Mouse (Mus musculus) brain, embryonic 18.5 days (tissue): ENCODE data around the gene Zglp1.

Experiments
- DNase-seq: peaks from one replicate; pipeline ENCODE4 v3.0.0-alpha.2; 2012; ENCODE audit warnings: low read depth, low spot score

Zglp1 gene

GRCm38 (mm10) chr9:21067006-21067684 is at the start of gene Zglp1:
Gene Zglp1 (minus strand): TSS chr9:21067093.
- DNase-seq = no peak

DNA sequence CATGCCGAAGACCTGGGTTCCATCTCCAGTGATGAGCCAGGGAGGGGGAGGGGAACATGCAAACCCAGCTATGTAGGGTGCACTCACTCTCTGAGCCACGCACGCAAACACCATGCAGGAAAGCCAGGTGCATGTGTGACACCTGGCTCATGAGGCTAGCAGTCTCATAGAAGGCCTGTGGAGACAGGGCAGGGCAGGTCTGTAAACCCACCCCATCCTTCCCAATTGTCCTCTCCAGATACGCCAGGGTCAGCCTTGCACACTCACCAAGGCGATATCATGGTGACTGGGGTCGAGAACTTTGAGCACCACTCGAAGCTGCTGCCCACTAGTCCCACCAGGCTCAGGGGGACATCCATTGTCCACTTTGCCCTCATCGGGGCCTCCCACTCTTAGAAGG is 48.2 kb upstream of the Zglp1 start:
- no peak for DNase-seq

- DNase-seq = no peak
Observed at GRCm38 (mm10) chr9:21114190-21114589, 47.3 kb upstream of the Zglp1 start.

DNA sequence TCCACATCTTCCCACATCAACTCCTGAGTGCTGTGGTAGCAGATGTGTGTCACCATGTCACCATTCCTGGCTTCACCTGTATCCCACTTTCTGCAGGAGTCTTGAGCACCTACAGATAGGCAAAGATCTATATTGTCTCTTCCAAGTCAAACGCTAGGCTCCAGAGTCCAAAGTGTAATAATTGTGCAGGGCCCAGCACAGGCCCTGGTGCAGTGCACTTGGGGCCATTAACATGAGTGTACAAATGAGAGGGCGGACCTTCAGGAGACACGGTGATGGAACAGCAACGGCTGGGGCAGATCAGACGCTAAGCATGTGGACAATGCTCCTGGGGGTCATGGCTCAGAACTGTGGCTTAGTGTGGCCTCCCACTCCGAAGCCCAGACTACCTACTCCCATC is 46.9 kb upstream of the Zglp1 start:
- no peak for DNase-seq

GRCm38 (mm10) chr9:21107607-21108237 is 40.8 kb upstream of the Zglp1 start:
- DNase-seq = no peak

GRCm38 (mm10) chr9:21105760-21106564 is 39.1 kb upstream of the Zglp1 start:
- no peak for DNase-seq

DNA sequence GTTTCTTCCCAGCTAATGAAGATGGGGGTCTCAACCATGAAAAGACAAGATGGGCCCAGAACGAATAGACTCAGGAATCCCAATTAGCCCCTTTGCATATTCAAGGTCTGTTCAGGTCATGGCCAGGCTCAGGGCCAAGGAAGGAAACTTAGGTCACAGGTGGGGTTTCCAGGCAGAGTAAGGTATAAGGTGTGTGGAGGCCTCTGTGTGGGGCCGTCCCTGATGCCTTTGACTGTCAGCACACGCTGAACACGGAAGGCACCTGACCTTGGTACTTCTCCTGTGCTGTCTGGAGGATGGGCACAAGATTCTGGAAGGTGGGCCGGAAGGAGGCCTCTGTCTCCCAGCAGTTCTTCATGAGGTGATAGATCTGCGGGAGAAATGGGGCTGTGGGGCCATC is 37.9 kb upstream of the Zglp1 start:
- no peak for DNase-seq

GRCm38 (mm10) chr9:21102076-21102475 is 35.2 kb upstream of the Zglp1 start:
- no peak for DNase-seq

- no peak for DNase-seq
Observed at GRCm38 (mm10) chr9:21100447-21101161, 33.7 kb upstream of the Zglp1 start.

- no peak for DNase-seq
Observed at GRCm38 (mm10) chr9:21097793-21098192, 30.9 kb upstream of the Zglp1 start.

DNA sequence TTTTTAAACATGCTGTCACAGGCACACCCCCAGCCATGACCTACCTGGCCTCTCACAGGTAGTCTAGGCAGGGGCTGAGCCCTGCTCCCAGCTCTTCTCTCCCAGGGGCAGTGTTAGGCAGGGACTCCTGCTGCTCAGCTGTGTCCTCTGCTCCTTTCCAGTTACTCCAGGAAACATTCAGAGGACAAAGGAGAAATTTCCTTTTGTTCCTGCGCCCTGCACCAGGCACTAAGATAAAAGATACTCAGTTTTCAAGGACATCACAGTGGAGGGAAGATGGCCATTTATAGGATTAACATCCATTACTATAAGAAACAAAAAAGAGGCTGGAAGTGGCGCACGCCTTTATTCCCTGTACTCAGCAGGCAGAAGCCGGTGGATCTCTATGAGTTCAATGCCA is 29.1 kb upstream of the Zglp1 start:
- DNase-seq = no peak

DNA sequence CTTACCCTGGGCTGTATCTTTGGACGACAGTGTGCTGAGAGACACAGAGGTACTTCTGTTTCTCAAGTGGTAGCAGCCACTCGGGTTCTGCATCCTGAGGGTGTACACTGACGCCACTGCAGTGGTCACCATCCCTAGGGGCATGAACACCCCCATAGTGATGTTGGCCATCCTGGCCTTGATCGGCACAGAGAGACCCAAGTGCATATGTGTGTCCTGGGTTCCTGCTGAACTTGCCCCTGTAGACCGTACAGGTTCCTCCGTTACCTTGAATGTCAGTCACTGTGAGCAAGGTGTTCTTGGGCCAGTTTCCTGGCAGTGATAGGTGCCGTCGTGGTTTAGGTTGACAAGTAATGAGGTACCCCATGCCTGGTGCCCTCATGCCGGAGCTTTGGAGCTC is 26.5 kb upstream of the Zglp1 start:
- DNase-seq = no peak

DNA sequence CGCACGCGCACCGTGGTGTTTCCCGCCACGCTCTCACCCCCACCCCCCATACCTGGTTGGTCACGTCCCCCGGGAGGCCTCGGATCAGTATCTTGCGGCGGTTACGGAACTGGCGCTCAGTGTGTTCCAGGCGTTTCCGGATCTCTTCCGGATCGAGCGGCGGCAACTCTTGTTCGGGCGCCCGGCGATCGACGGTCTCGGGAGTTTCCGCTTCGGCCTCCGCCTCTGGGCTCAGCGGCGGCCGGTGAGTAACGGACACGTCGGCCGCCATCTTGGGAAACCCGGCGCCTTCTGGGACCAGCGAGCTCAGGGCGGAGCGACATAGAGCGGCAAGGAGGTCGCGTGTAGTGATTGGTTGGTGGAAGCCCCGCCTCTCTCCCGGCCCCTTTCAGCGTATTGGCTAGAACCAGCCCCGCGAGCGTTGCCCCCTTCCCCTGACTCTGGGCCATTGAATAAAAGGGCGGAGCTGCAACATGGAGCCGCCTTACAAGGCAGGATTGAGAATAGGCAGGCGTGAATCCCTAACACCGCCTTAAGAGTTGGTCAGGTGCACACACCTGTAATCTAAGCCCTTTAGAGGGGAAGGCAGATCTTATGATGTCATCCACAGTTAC is 24.9 kb upstream of the Zglp1 start, which contains the start of the genes Gm38431 and Raver1:
Gm38431 (minus strand) TSS at position 291 of the 614 bp plus-strand sequence.
Raver1 (minus strand) TSS at position 302 of the 614 bp plus-strand sequence.
- DNase-seq = peak; percentile 96

DNA sequence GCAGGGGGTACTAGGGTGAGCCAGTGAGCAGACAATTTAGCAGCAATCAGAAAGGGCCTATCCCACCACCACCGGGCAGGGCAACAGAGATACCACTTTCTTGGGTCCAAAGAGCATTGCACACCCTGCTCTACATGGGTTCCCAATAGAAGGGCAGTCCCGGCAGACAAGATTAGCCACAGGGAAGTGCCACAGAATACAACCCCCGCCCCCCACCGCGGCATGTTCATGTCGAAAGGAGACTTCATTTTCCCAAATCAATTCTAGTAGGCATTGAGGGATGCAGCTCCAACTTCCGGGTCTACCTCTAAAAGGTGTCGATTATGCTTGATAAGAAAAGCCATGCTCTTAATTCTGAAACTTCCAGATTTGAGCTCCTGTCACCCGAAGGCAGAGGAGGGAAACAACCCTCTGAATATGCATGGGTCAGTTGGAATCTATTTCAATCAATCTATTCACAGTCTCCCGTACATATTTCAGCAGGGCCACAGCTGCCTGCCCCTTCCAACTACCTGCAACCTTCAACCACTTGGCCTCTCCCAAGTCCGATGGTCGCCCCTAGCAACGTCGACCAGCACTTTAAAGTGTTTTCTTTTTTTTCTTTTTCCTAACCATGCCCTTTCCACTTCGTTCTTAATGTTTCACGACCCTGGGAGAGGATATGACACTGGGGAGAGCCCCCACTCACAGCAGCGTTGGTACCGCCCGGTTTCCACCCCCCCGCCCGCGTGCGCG is 24.2 kb upstream of the Zglp1 start:
- DNase-seq = no peak

- DNase-seq = no peak
Observed at GRCm38 (mm10) chr9:21090537-21090936, 23.6 kb upstream of the Zglp1 start.

DNA sequence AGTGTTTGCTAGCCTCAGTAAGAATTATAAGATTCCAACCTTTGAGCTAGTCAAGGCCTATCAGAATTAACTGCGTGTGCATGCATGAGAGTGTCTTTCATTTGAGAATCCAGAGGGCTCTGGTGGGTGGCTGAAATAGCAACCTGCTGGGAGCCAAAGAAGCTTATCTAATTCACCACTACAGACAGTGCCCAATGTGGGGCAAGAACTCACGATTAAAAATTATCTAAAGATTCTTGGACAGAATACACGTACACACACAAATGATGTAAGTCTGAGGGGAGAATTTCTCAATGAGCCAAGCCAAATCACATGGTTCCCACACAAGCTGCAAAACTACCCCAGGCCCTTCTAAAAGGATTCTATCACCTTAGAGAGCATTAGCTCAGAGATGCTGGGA is 16.4 kb upstream of the Zglp1 start:
- DNase-seq = no peak

DNA sequence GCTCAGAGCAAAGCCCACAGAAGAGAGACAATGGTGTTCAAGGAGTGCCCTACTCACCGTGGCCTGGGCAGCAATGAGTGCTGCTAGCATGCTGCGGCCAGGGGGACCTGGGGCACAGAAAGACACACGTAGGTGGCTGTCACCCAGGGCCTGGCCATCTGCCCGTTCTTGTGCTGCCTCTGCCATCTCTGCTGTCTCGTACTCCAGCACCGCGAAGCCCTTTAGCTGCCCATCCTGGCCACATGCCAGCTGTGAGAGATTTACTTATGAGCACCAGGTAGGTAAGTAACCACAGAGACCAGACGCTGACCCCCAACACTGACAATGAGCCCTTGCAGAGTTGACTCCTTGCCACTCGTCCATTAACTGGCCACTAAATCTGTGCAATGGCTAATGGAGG is 14.2 kb upstream of the Zglp1 start:
- no peak for DNase-seq

DNA sequence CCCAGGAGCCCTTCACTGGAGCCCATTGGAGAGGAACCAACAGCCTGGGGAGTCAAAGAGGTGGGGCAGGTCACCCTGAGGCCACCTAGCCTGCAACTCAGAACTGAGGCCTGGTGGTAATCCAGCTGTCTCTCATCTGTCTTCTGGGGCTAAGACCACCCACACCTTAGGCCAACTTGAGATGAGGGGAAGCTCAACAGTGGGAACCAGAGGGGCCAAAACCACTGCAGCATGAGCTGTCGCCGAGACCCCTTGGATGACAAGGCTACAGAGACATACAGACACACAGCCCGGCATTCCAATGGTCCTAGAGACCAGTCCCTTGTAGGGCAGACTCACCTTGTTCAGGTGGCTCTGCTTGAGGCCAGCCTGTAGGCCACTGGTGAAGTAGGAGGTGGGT is 8.7 kb upstream of the Zglp1 start:
- no peak for DNase-seq

DNA sequence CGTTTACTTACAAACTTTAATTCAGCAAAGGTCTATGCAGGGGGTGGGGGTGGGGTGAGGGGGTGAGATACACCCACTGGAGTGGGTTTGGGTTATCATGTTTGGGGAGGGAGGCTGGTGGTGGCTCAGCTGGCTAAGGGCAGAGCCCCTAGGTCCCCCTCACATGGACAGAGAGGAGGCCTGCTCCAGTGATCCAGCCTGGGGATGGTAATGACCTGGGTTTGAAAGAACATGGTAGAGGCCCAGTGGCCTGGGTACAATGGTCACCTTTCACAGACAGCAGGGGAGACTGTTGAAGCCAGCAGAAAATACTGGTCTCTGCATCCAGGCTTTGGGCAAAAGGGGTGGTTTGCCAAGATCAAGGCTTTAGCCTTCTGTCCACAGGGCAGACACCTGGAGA is 7.3 kb upstream of the Zglp1 start:
- no peak for DNase-seq

DNA sequence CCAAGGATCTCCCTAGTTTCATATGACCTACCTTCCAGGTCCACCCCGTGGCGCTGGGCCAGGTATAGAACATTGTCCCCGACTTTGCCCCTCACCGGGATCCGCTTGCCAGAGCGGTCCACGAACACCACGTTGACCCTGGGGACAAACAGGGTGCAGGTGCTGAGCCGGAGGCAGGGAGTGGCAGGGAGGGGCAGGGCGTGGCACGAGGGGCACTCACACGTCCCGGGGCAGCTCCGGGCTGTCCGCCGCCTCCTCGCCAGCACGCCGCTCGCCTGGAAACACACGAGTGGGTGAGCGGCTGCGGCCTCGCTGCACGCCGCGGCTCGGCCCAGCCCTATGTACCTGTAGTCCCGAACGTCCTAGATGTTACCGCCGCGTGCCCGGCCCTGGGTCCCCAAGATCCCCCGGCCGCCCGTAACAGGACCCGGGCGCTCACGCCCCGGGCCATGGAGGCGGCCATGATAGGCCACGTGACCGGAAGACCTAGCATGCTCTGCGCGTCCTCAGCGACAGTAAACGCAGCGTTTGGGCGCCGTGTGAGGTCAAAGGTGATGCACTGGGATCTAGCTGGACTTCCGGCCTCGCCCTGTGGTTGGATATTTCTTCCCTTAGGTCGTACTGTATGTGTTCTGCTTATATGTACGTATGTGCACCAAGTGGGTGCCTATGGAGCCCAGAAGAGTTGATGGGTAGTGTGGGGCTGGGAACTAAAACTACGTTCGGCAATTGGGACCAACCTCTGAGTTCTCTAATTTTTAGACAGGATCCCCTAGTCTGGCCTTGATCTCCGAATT is 6.3 kb upstream of the Zglp1 start, which contains the start of the genes Gm49373 and Fdx1l:
Gm49373 (minus strand) TSS at position 53 of the 797 bp plus-strand sequence.
Fdx1l (minus strand) TSS at position 571 of the 797 bp plus-strand sequence.
- DNase-seq = peak; percentile 80
